Mouse (Mus musculus) forebrain, embryonic 12.5 days (tissue): Measurements from ENCODE around the gene Fam92a. TPM values are rescaled to one million over a fixed set of nuclear protein-coding genes. Genes with fewer than 3 reads are reported as not detected.
"Not testable (repeated sequence)": the region's sequence is repeated elsewhere in the genome, so short reads cannot be mapped to it uniquely, and the experiment has no call there.

Experiments
- ATAC-seq: fragments of 200-750 bp; cut with Nextera tagmentation; 2 replicates; pipeline ENCODE4 v1.8.0; 2017; ENCODE audit warnings: moderate TSS enrichment; ENCODE audit not compliant: low FRiP score
- H3K27ac ChIP-seq: fragments of 300-500 bp; sonication (generic); 2 replicates; pipeline ENCODE4 v1.5.1; 2016; ENCODE audit warnings: mild to moderate bottlenecking
- H3K27me3 ChIP-seq: fragments of 300-500 bp; sonication (generic); 2 replicates; pipeline ENCODE4 v1.6.1; 2016; ENCODE audit warnings: mild to moderate bottlenecking
- H3K36me3 ChIP-seq: fragments of 300-500 bp; sonication (generic); replicated peaks from 2 replicates; pipeline ENCODE4 v1.6.1; 2016; ENCODE audit warnings: mild to moderate bottlenecking
- H3K4me1 ChIP-seq: fragments of 300-500 bp; sonication (generic); 2 replicates; pipeline ENCODE4 v1.6.1; 2016
- H3K4me2 ChIP-seq: fragments of 300-500 bp; sonication (generic); 2 replicates; pipeline ENCODE4 v1.6.1; 2016; ENCODE audit warnings: mild to moderate bottlenecking, moderate library complexity
- H3K4me3 ChIP-seq: fragments of 300-500 bp; sonication (generic); replicated peaks from 2 replicates; pipeline ENCODE4 v1.5.1; 2016; ENCODE audit warnings: mild to moderate bottlenecking
- H3K9ac ChIP-seq: fragments of 300-500 bp; sonication (generic); 2 replicates; pipeline ENCODE4 v1.6.1; 2016; ENCODE audit warnings: mild to moderate bottlenecking
- H3K9me3 ChIP-seq: fragments of 300-500 bp; sonication (generic); 2 replicates; pipeline ENCODE4 v1.6.1; 2016
- WGBS: fragments of 180-500 bp; shearing (Covaris S2); methylation state at CpG from one replicate; pipeline ENCODE4 v1.1.7; 2016; 5-methylcytosine and 5-hydroxymethylcytosine counted together
- polyA plus RNA-seq: library from polyadenylated mRNA; unstranded; fragments of >200 nt; fragmentation: Nextera tagmentation; extraction: Ambion mirVana; gene quantifications from 2 replicates; pipeline ENCODE4 v1.2.1, GENCODE M21; 2016

Gene Fam92a
- 109 and 114 TPM in 2 replicates for polyA plus RNA-seq

- H3K4me2 ChIP-seq = peak within 1 kb of the TSS; percentile 70
- peak within 1 kb of the TSS; percentile 95 for H3K9ac ChIP-seq
- WGBS = under 1% methylated on average over 74 of the region's 74 CpGs
- peaks cover 10% of the 10 kb centered on the region for H3K4me1 ChIP-seq
- H3K36me3 ChIP-seq = peaks cover 14% of the 10 kb centered on the region
- peak within 1 kb of the TSS; percentile 82 for H3K4me3 ChIP-seq
- H3K9me3 ChIP-seq = no peaks in the 10 kb centered on the region
- peak within 1 kb of the TSS; percentile 92 for H3K27ac ChIP-seq
- no peaks in the 10 kb centered on the region for H3K27me3 ChIP-seq
- ATAC-seq = peak; percentile 92
Measured at GRCm38 (mm10) chr4:12171318-12172091, at the start of gene Fam92a. Fam92a (minus strand) TSS chr4:12172015.

GRCm38 (mm10) chr4:12178992-12179391, 7.2 kb upstream of the Fam92a start:
- WGBS = 92% methylated on average over 10 of the region's 10 CpGs
- Histone ChIP-seq H3K4me1 (no peaks in the 10 kb centered on the region), H3K9me3 (no peaks in the 10 kb centered on the region), H3K4me2 (no peak overlapping the region), H3K36me3 (no peaks in the 10 kb centered on the region), H3K4me3 (no peak overlapping the region), H3K27ac (no peak overlapping the region), H3K9ac (no peak overlapping the region), H3K27me3 (no peaks in the 10 kb centered on the region)
- ATAC-seq = no peak

- Histone ChIP-seq H3K4me3 (peak overlapping the region; percentile 82), H3K36me3 (peaks cover 20% of the 10 kb centered on the region), H3K4me2 (peak overlapping the region; percentile 70), H3K4me1 (peaks cover 10% of the 10 kb centered on the region), H3K9me3 (no peaks in the 10 kb centered on the region), H3K27me3 (no peaks in the 10 kb centered on the region), H3K9ac (peak overlapping the region; percentile 95), H3K27ac (peak overlapping the region; percentile 92)
- no peak for ATAC-seq
- WGBS = 15% methylated on average over 9 of the region's 9 CpGs
Measured at GRCm38 (mm10) chr4:12170986-12171317, 863 bp downstream of the Fam92a start.

- ATAC-seq = no peak
Measured at GRCm38 (mm10) chr4:12147660-12148059, 24.2 kb downstream of the Fam92a start.

GRCm38 (mm10) chr4:12141516-12141915, 30.3 kb downstream of the Fam92a start:
- H3K4me3 ChIP-seq, ATAC-seq, H3K9ac ChIP-seq, H3K9me3 ChIP-seq, H3K27me3 ChIP-seq, H3K4me2 ChIP-seq, H3K27ac ChIP-seq, H3K36me3 ChIP-seq, H3K4me1 ChIP-seq: not testable (repeated sequence)
- 90% methylated on average over 7 of the region's 7 CpGs for WGBS

More at GRCm38 (mm10) chr4:12147660-12148059, 24.2 kb downstream of the Fam92a start:
- Histone ChIP-seq H3K4me2 (no peak overlapping the region), H3K4me3 (no peak overlapping the region), H3K27ac (no peak overlapping the region), H3K9me3 (peaks cover 10% of the 10 kb centered on the region; the same call in 1 of the 2 replicates), H3K36me3 (peaks cover 38% of the 10 kb centered on the region), H3K9ac (no peak overlapping the region), H3K4me1 (no peaks in the 10 kb centered on the region), H3K27me3 (no peaks in the 10 kb centered on the region)

GRCm38 (mm10) chr4:12140592-12141062, 31.2 kb downstream of the Fam92a start:
- peak; percentile 86 for ATAC-seq
- H3K27me3 ChIP-seq, H3K27ac ChIP-seq, H3K36me3 ChIP-seq, H3K9me3 ChIP-seq, H3K4me1 ChIP-seq: not testable (repeated sequence)
- Histone ChIP-seq H3K4me3 (peak overlapping the region; percentile 41), H3K4me2 (peak overlapping the region; percentile 45), H3K9ac (peak overlapping the region; percentile 53)
- 12% methylated on average over 23 of the region's 40 CpGs for WGBS

- ATAC-seq = peak; percentile 99
- WGBS = 2% methylated on average over 20 of the region's 32 CpGs
Measured at GRCm38 (mm10) chr4:12140141-12140567, 31.7 kb downstream of the Fam92a start, which contains the start of gene Rbm12b1. Rbm12b1 (plus strand) TSS chr4:12140264.

More at GRCm38 (mm10) chr4:12140141-12140567, 31.7 kb downstream of the Fam92a start, which contains the start of gene Rbm12b1:
- H3K27ac ChIP-seq = peak within 1 kb of the TSS; percentile 73
- H3K4me1 ChIP-seq, H3K36me3 ChIP-seq, H3K9me3 ChIP-seq, H3K27me3 ChIP-seq: not testable (repeated sequence)
- H3K9ac ChIP-seq = peak within 1 kb of the TSS; percentile 57
- peak within 1 kb of the TSS; percentile 45 for H3K4me2 ChIP-seq
- H3K4me3 ChIP-seq = peak within 1 kb of the TSS; percentile 41

Other genes starting within 250 kb of the Fam92a start
- gene Gm10604, start 190.8 kb downstream of the Fam92a start, polyA plus RNA-seq = 0.38 and 0.41 TPM in 2 replicates
- gene Rbm12b2, start 82.6 kb downstream of the Fam92a start, polyA plus RNA-seq = 24.3 TPM in 2 replicates
- 9.9 and 11.4 TPM in 2 replicates for gene Rbm12b1, start 31.8 kb downstream of the Fam92a start, polyA plus RNA-seq